Mouse (Mus musculus): ENCODE data around the gene Rap1b.
"Not testable (repeated sequence)": the region's sequence is repeated elsewhere in the genome, so short reads cannot be mapped to it uniquely, and the experiment has no call there.

- TF ChIP-seq POLR2A (IDR thresholded peaks at IDR 0.05; ENCODE audit: borderline replicate concordance, insufficient read depth, low read length); CTCF (IDR thresholded peaks at IDR 0.05; ENCODE audit: borderline replicate concordance, insufficient read depth, low read depth, low read length): not testable (repeated sequence)
Observed at GRCm38 (mm10) chr10:117893128-117893527, 47.3 kb upstream of the Rap1b start.

All from cerebellum, adult 2 months (tissue).